Mouse (Mus musculus) lung, postnatal 0 days (tissue): ENCODE data around the gene Tab2.

Experiments
- CTCF ChIP-seq: IDR thresholded peaks from 2 replicates; pipeline ENCODE4 v1.5.1; 2016; ENCODE audit warnings: antibody characterized with exemption, mild to moderate bottlenecking
- EP300 ChIP-seq: IDR thresholded peaks from 2 replicates; pipeline ENCODE4 v1.6.1; 2016; ENCODE audit warnings: antibody characterized with exemption, mild to moderate bottlenecking, control low read depth

- TF ChIP-seq CTCF (no peak), EP300 (no peak)
These were observed 88.4 kb downstream of the Tab2 start for GRCm38 (mm10) chr10:7867666-7868030.
